Comparison of ENCODE assay signal across 9 mouse cellular contexts in the genomic region with DNA sequence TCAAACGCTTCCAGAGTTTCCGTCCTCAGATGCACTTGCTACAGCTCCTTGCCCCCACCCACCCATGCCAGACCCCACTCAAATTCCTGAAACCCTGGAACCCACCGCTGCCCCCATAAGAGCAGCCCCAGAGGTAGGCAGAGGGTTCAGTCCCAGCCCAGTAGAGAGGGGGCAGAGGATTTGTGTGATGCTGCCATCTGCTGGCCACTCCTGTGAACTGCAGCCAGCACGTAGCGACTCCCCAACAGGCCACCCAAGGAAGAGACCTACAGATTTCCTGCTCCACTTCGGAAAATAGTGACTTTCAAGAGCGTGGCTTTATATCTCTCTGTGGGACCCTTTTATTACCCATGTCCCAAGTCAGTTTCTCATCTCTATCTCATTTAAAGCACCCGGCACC. TPM values are rescaled to one million over a fixed set of nuclear protein-coding genes. Genes with fewer than 3 reads are reported as not detected.
DNase-seq lines count a peak whose midpoint lies in the region; ATAC-seq and TF ChIP-seq lines count a peak whose summit lies in the region.
"Had no signal": no experiment of that assay in that cellular context is flagged by ENCODE, and none has a peak within 500 bp of the region (broad histone marks: within the 10 kb centered on the region; RNA-seq: fewer than 3 reads in every experiment).

No protein-coding gene starts in this region.

- DNase-seq in CD4-positive, CD25-positive, alpha-beta regulatory T cell, adult 2 months (ENCODE audit: low read depth, low spot score) = peak; percentile 79
- peak; percentile 77 for DNase-seq in midbrain, embryonic 10.5 days (ENCODE audit: low spot score)
- peak; percentile 47 for DNase-seq in c-Kit-positive CD71-positive TER-119-positive erythroid progenitor cells, embryonic 14.5 days (ENCODE audit: low spot score)
- no peak for DNase-seq in liver, adult 2 months (ENCODE audit: extremely low read depth, low read depth, low spot score)

- no peak for ATAC-seq in CD4-positive, CD25-positive, alpha-beta regulatory T cell, adult 4 months
- ATAC-seq in midbrain, embryonic 15.5 days (replicated peaks) = no peak
- peak; percentile 54; the same call in 1 of the 2 replicates for ATAC-seq in heart, embryonic 16.5 days (replicated peaks; ENCODE audit: extremely low read depth, insufficient read depth, low FRiP score)

- H3K36me3 ChIP-seq in midbrain, embryonic 10.5 days = no peaks in the 10 kb centered on the region
- no peaks in the 10 kb centered on the region for H3K36me3 ChIP-seq in midbrain, embryonic 15.5 days (replicated peaks)
- H3K36me3 ChIP-seq in heart, embryonic 16.5 days (ENCODE audit: control insufficient read depth, insufficient read depth) = no peaks in the 10 kb centered on the region
- no peaks in the 10 kb centered on the region for H3K36me3 ChIP-seq in liver, adult 2 months (ENCODE audit: control insufficient read depth, insufficient read depth, low read length)
- H3K36me3 ChIP-seq: stomach, embryonic 15.5 days had no signal

- 0 out of 2 replicates have a peak overlapping the region, but pooled peaks have one; percentile 2 for H3K27ac ChIP-seq in midbrain, embryonic 10.5 days (replicated peaks)
- no peak overlapping the region for H3K27ac ChIP-seq in midbrain, embryonic 15.5 days
- no peak overlapping the region for H3K27ac ChIP-seq in heart, embryonic 16.5 days (ENCODE audit: low read length)
- H3K27ac ChIP-seq in liver, adult 2 months (replicated peaks; ENCODE audit: insufficient read depth, low read depth, low read length) = no peak overlapping the region
- no peak overlapping the region for H3K27ac ChIP-seq in olfactory bulb, adult 2 months (ENCODE audit: insufficient read depth, low read depth, low read length)
- H3K27ac ChIP-seq: stomach, embryonic 15.5 days had no signal

- H3K79me2 ChIP-seq in liver, adult 2 months (ENCODE audit: control insufficient read depth, insufficient read depth, low read length) = no peaks in the 10 kb centered on the region

- H3K4me2 ChIP-seq in midbrain, embryonic 15.5 days = no peak overlapping the region
- H3K4me2 ChIP-seq in heart, embryonic 16.5 days (ENCODE audit: low read depth, low read length) = no peak overlapping the region
- H3K4me2 ChIP-seq: stomach, embryonic 15.5 days had no signal

- H3K4me3 ChIP-seq in midbrain, embryonic 10.5 days = no peak overlapping the region
- H3K4me3 ChIP-seq in midbrain, embryonic 15.5 days = no peak overlapping the region
- no peak overlapping the region for H3K4me3 ChIP-seq in heart, embryonic 16.5 days (ENCODE audit: low read length)
- H3K4me3 ChIP-seq in liver, adult 2 months (ENCODE audit: insufficient read depth, low read depth, low read length) = no peak overlapping the region
- H3K4me3 ChIP-seq in olfactory bulb, adult 2 months (ENCODE audit: insufficient read depth, low read depth, low read length) = no peak overlapping the region
- H3K4me3 ChIP-seq: stomach, embryonic 15.5 days had no signal

- peak; percentile 97 for TF ChIP-seq CTCF in liver, adult 2 months (IDR thresholded peaks at IDR 0.05; ENCODE audit: low read depth, low read length)
- peak; percentile 91 for TF ChIP-seq CTCF in olfactory bulb, adult 2 months (IDR thresholded peaks at IDR 0.05; ENCODE audit: insufficient read depth, low read depth, low read length)

- no peak for TF ChIP-seq POLR2A in liver, adult 2 months (IDR thresholded peaks at IDR 0.05; ENCODE audit: extremely low read depth, insufficient read depth, low read length)
- TF ChIP-seq POLR2A in olfactory bulb, adult 2 months (IDR thresholded peaks at IDR 0.05; ENCODE audit: insufficient read depth, low read depth, low read length) = no peak

- 28% methylated on average over 8 of the region's 8 CpGs for WGBS in midbrain, embryonic 10.5 days
- 24% methylated on average over 8 of the region's 8 CpGs for WGBS in midbrain, embryonic 15.5 days
- WGBS in heart, embryonic 16.5 days = 34% methylated on average over 8 of the region's 8 CpGs
- WGBS in liver, adult 2 months = 31% methylated on average over 8 of the region's 8 CpGs
- 24% methylated on average over 8 of the region's 8 CpGs for WGBS in olfactory bulb, adult 2 months

- H3K27me3 ChIP-seq in midbrain, embryonic 10.5 days (ENCODE audit: low read depth, poor library complexity, severe bottlenecking) = no peaks in the 10 kb centered on the region
- no peaks in the 10 kb centered on the region for H3K27me3 ChIP-seq in midbrain, embryonic 15.5 days (replicated peaks)
- peaks cover 8% of the 10 kb centered on the region for H3K27me3 ChIP-seq in heart, embryonic 16.5 days (ENCODE audit: control insufficient read depth, insufficient read depth, low read length)
- H3K27me3 ChIP-seq in liver, adult 2 months (ENCODE audit: control insufficient read depth, insufficient read depth, low read length) = no peaks in the 10 kb centered on the region
- H3K27me3 ChIP-seq: stomach, embryonic 15.5 days had no signal

- peaks cover 55% of the 10 kb centered on the region for H3K4me1 ChIP-seq in midbrain, embryonic 10.5 days
- peaks cover 37% of the 10 kb centered on the region for H3K4me1 ChIP-seq in midbrain, embryonic 15.5 days
- H3K4me1 ChIP-seq in heart, embryonic 16.5 days (ENCODE audit: control insufficient read depth, insufficient read depth, low read length) = peaks cover 3% of the 10 kb centered on the region; the same call in 1 of the 2 replicates
- H3K4me1 ChIP-seq in liver, adult 2 months (ENCODE audit: control insufficient read depth, insufficient read depth, low read length) = no peaks in the 10 kb centered on the region
- H3K4me1 ChIP-seq in olfactory bulb, adult 2 months (ENCODE audit: control insufficient read depth, insufficient read depth, low read length) = no peaks in the 10 kb centered on the region

- no peaks in the 10 kb centered on the region for H3K9me3 ChIP-seq in midbrain, embryonic 10.5 days (replicated peaks)
- H3K9me3 ChIP-seq in midbrain, embryonic 15.5 days = no peaks in the 10 kb centered on the region
- H3K9me3 ChIP-seq in heart, embryonic 16.5 days (replicated peaks; ENCODE audit: control insufficient read depth, low read length) = no peaks in the 10 kb centered on the region
- H3K9me3 ChIP-seq: stomach, embryonic 15.5 days had no signal

- H3K9ac ChIP-seq in midbrain, embryonic 15.5 days = no peak overlapping the region
- no peak overlapping the region for H3K9ac ChIP-seq in heart, embryonic 16.5 days (ENCODE audit: low read length)
- H3K9ac ChIP-seq in liver, adult 2 months (ENCODE audit: low read depth, low read length) = no peak overlapping the region
- H3K9ac ChIP-seq: stomach, embryonic 15.5 days had no signal

RNA-seq across cellular contexts. Expression of gene Cryba4, which starts 42.2 kb away (rescaled TPM):
- 1 to 10 TPM in 1 of 2 experiments, not detected in 1; 1.3 TPM for polyA plus RNA-seq in CD4-positive, CD25-positive, alpha-beta regulatory T cell, adult 4 months (2017; shearing (Covaris generic))
- polyA plus RNA-seq in midbrain, embryonic 10.5 days (2016; fragmentation: Nextera tagmentation; extraction: Ambion mirVana) = 0.43 and 1.4 TPM in 2 replicates
- 0.93 and 1.4 TPM in 2 replicates for polyA plus RNA-seq in midbrain, embryonic 15.5 days (2015; fragmentation: Nextera tagmentation; extraction: Ambion mirVana)
- polyA plus RNA-seq in heart, embryonic 16.5 days (2015; fragmentation: Nextera tagmentation; extraction: Ambion mirVana) = 1.6 and 2.0 TPM in 2 replicates
- 0.27 and 0.37 TPM in 2 replicates for total RNA-seq in liver, adult 2 months (2014; rRNA removed)
- polyA plus RNA-seq in liver, adult 2 months (2012; rRNA removed) = 0.17 and 0.52 TPM in 2 replicates
- polyA plus RNA-seq in olfactory bulb, adult 2 months (2012; ENCODE audit: insufficient read depth, insufficient read length, low replicate concordance, missing spikeins) = not detected in 2 replicates

RNA-seq across cellular contexts. Expression of gene Crybb1, which starts 45.5 kb away (rescaled TPM):
- not detected for polyA plus RNA-seq in CD4-positive, CD25-positive, alpha-beta regulatory T cell, adult 4 months (2017; shearing (Covaris generic))
- 0.41 and 0.91 TPM in 2 replicates for polyA plus RNA-seq in midbrain, embryonic 10.5 days (2016; fragmentation: Nextera tagmentation; extraction: Ambion mirVana)
- polyA plus RNA-seq in midbrain, embryonic 15.5 days (2015; fragmentation: Nextera tagmentation; extraction: Ambion mirVana) = 4.3 and 4.8 TPM in 2 replicates
- polyA plus RNA-seq in heart, embryonic 16.5 days (2015; fragmentation: Nextera tagmentation; extraction: Ambion mirVana) = 1.5 TPM in 2 replicates
- total RNA-seq in liver, adult 2 months (2014; rRNA removed) = not detected in 2 replicates
- polyA plus RNA-seq in liver, adult 2 months (2012; rRNA removed) = not detected in 2 replicates
- polyA plus RNA-seq in olfactory bulb, adult 2 months (2012; ENCODE audit: insufficient read depth, insufficient read length, low replicate concordance, missing spikeins) = not detected in 2 replicates
